In genomic region chr1:130775234-130775633, GRCm38 (mm10) we compare ENCODE assay signal across 23 mouse cellular contexts. TPM values are rescaled to one million over a fixed set of nuclear protein-coding genes. Genes with fewer than 3 reads are reported as not detected.
A peak's percentile ranks its signal among the peaks of the same experiment; 100 is the strongest.
DNase-seq lines count a peak whose midpoint lies in the region; ATAC-seq and TF ChIP-seq lines count a peak whose summit lies in the region.
"Had no signal": no experiment of that assay in that cellular context is flagged by ENCODE, and none has a peak within 500 bp of the region (broad histone marks: within the 10 kb centered on the region; RNA-seq: fewer than 3 reads in every experiment).

No protein-coding gene starts in this region.

- H3K4me3 ChIP-seq in lung, postnatal 0 days (ENCODE audit: low read depth, low read length), result no peak overlapping the region
- H3K4me3 ChIP-seq in midbrain, embryonic 11.5 days (ENCODE audit: low read depth, low read length), result no peak overlapping the region
- H3K4me3 ChIP-seq in midbrain, embryonic 13.5 days (replicated peaks), result no peak overlapping the region
- H3K4me3 ChIP-seq: embryonic facial prominence, embryonic 13.5 days; embryonic facial prominence, embryonic 15.5 days; erythroblast, embryonic 14.5 days; forebrain, embryonic 10.5 days; forebrain, embryonic 12.5 days had no signal

- peak overlapping the region; percentile 63; the same call in 1 of the 2 replicates for H3K27ac ChIP-seq in lung, postnatal 0 days (ENCODE audit: low read length)
- peak overlapping the region; percentile 30; the same call in 1 of the 2 replicates for H3K27ac ChIP-seq in midbrain, embryonic 11.5 days (ENCODE audit: low read depth, low read length)
- H3K27ac ChIP-seq in midbrain, embryonic 13.5 days, result no peak overlapping the region
- H3K27ac ChIP-seq: embryonic facial prominence, embryonic 13.5 days; embryonic facial prominence, embryonic 15.5 days; forebrain, embryonic 10.5 days; forebrain, embryonic 12.5 days had no signal

- no peak for DNase-seq in lung, postnatal 0 days (ENCODE audit: low spot score)
- DNase-seq in lung, postnatal 25 days (ENCODE audit: low spot score), result no peak
- peak; percentile 51 for DNase-seq in midbrain, embryonic 11.5 days (ENCODE audit: low spot score, missing footprints)
- DNase-seq: adrenal gland, adult 2 months; adrenal gland, postnatal 10 days; adrenal gland, postnatal 25 days; cerebellum, adult 11 months; cerebellum, adult 18-20 months; cerebellum, adult 8-10 months; cerebellum, adult 9-11 months; cerebellum, postnatal 14 days; cerebellum, postnatal 36 days; embryo, embryonic 11 days had no signal

- no peak for TF ChIP-seq EP300 in lung, postnatal 0 days (IDR thresholded peaks at IDR 0.05)

- no peaks in the 10 kb centered on the region; the same call in 1 of the 2 replicates for H3K4me1 ChIP-seq in lung, postnatal 0 days (ENCODE audit: insufficient read depth, low read depth, low read length)
- no peaks in the 10 kb centered on the region for H3K4me1 ChIP-seq in midbrain, embryonic 11.5 days (ENCODE audit: control insufficient read depth, insufficient read depth, low read length)
- 0 out of 2 replicates have a peak, but pooled peaks cover 10% of the 10 kb centered on the region for H3K4me1 ChIP-seq in midbrain, embryonic 13.5 days (replicated peaks)
- H3K4me1 ChIP-seq: embryonic facial prominence, embryonic 13.5 days; embryonic facial prominence, embryonic 15.5 days; forebrain, embryonic 10.5 days had no signal

- 62% methylated on average over 2 of the region's 2 CpGs for WGBS in lung, postnatal 0 days
- WGBS in midbrain, embryonic 11.5 days, result 37% methylated on average over 2 of the region's 2 CpGs
- 38% methylated on average over 2 of the region's 2 CpGs for WGBS in midbrain, embryonic 13.5 days

- no peaks in the 10 kb centered on the region for H3K36me3 ChIP-seq in lung, postnatal 0 days (ENCODE audit: insufficient read depth, low read length)
- H3K36me3 ChIP-seq in midbrain, embryonic 11.5 days (ENCODE audit: control insufficient read depth, insufficient read depth, low read length), result no peaks in the 10 kb centered on the region
- H3K36me3 ChIP-seq in midbrain, embryonic 13.5 days, result no peaks in the 10 kb centered on the region
- H3K36me3 ChIP-seq: embryonic facial prominence, embryonic 13.5 days; embryonic facial prominence, embryonic 15.5 days; forebrain, embryonic 10.5 days; forebrain, embryonic 12.5 days had no signal

- no peak overlapping the region for H3K9ac ChIP-seq in lung, postnatal 0 days (replicated peaks; ENCODE audit: low read depth)
- H3K9ac ChIP-seq in midbrain, embryonic 11.5 days (ENCODE audit: low read length), result no peak overlapping the region
- no peak overlapping the region for H3K9ac ChIP-seq in midbrain, embryonic 13.5 days (replicated peaks)
- H3K9ac ChIP-seq: embryonic facial prominence, embryonic 13.5 days; embryonic facial prominence, embryonic 15.5 days; forebrain, embryonic 12.5 days had no signal

- TF ChIP-seq CTCF in lung, postnatal 0 days (IDR thresholded peaks at IDR 0.05), result no peak

- H3K27me3 ChIP-seq in lung, postnatal 0 days (replicated peaks; ENCODE audit: insufficient read depth, low read length), result no peaks in the 10 kb centered on the region
- H3K27me3 ChIP-seq in midbrain, embryonic 11.5 days (ENCODE audit: control insufficient read depth, insufficient read depth, low read length), result no peaks in the 10 kb centered on the region
- no peaks in the 10 kb centered on the region for H3K27me3 ChIP-seq in midbrain, embryonic 13.5 days
- H3K27me3 ChIP-seq: embryonic facial prominence, embryonic 13.5 days; embryonic facial prominence, embryonic 15.5 days; forebrain, embryonic 12.5 days had no signal

- H3K4me2 ChIP-seq in lung, postnatal 0 days (replicated peaks; ENCODE audit: low read depth, low read length), result no peak overlapping the region
- no peak overlapping the region for H3K4me2 ChIP-seq in midbrain, embryonic 11.5 days
- no peak overlapping the region for H3K4me2 ChIP-seq in midbrain, embryonic 13.5 days (replicated peaks)
- H3K4me2 ChIP-seq: embryonic facial prominence, embryonic 13.5 days; embryonic facial prominence, embryonic 15.5 days; forebrain, embryonic 12.5 days had no signal

- H3K9me3 ChIP-seq in lung, postnatal 0 days (ENCODE audit: low read length), result no peaks in the 10 kb centered on the region
- H3K9me3 ChIP-seq in midbrain, embryonic 11.5 days (ENCODE audit: control insufficient read depth, low read length), result no peaks in the 10 kb centered on the region
- H3K9me3 ChIP-seq in midbrain, embryonic 13.5 days, result no peaks in the 10 kb centered on the region
- H3K9me3 ChIP-seq: embryonic facial prominence, embryonic 13.5 days; embryonic facial prominence, embryonic 15.5 days; forebrain, embryonic 10.5 days; forebrain, embryonic 12.5 days had no signal

- ATAC-seq in lung, postnatal 0 days, result no peak
- ATAC-seq in midbrain, embryonic 11.5 days (ENCODE audit: low FRiP score), result peak; percentile 61
- no peak for ATAC-seq in midbrain, embryonic 13.5 days
- ATAC-seq: forebrain, embryonic 14.5 days; forebrain, embryonic 16.5 days had no signal

RNA-seq across cellular contexts. Expression of gene Fcamr, which starts 25.5 kb away (rescaled TPM):
- 0.06 and 0.27 TPM in 2 replicates for polyA plus RNA-seq in lung, postnatal 0 days (2015; fragmentation: Nextera tagmentation; extraction: Ambion mirVana)
- not detected in 2 replicates for polyA plus RNA-seq in midbrain, embryonic 11.5 days (2014; fragmentation: Nextera tagmentation; extraction: Ambion mirVana)
- not detected in 2 replicates for polyA plus RNA-seq in midbrain, embryonic 13.5 days (2015; fragmentation: Nextera tagmentation; extraction: Ambion mirVana)
- polyA plus RNA-seq: adrenal gland, adult 2 months; C2C12; embryonic facial prominence, embryonic 11.5 days; embryonic facial prominence, embryonic 13.5 days; erythroblast, embryonic 14.5 days; forebrain, embryonic 10.5 days; forebrain, embryonic 12.5 days; forebrain, embryonic 14.5 days; forebrain, embryonic 16.5 days had no signal

RNA-seq across cellular contexts. Expression of gene AA986860, which starts 43.5 kb away (rescaled TPM):
- polyA plus RNA-seq in lung, postnatal 0 days (2015; fragmentation: Nextera tagmentation; extraction: Ambion mirVana), result 53.1 and 60.9 TPM in 2 replicates
- 0.29 and 0.37 TPM in 2 replicates for polyA plus RNA-seq in midbrain, embryonic 11.5 days (2014; fragmentation: Nextera tagmentation; extraction: Ambion mirVana)
- 0.43 and 0.71 TPM in 2 replicates for polyA plus RNA-seq in midbrain, embryonic 13.5 days (2015; fragmentation: Nextera tagmentation; extraction: Ambion mirVana)

RNA-seq across cellular contexts. Expression of gene Pfkfb2, which starts 46.2 kb away (rescaled TPM):
- polyA plus RNA-seq in lung, postnatal 0 days (2015; fragmentation: Nextera tagmentation; extraction: Ambion mirVana), result 12.8 and 13.5 TPM in 2 replicates
- polyA plus RNA-seq in midbrain, embryonic 11.5 days (2014; fragmentation: Nextera tagmentation; extraction: Ambion mirVana), result 6.3 and 9.5 TPM in 2 replicates
- polyA plus RNA-seq in midbrain, embryonic 13.5 days (2015; fragmentation: Nextera tagmentation; extraction: Ambion mirVana), result 21.3 and 21.5 TPM in 2 replicates

RNA-seq across cellular contexts. Expression of gene Pigr, which starts 51.2 kb away (rescaled TPM):
- polyA plus RNA-seq in lung, postnatal 0 days (2015; fragmentation: Nextera tagmentation; extraction: Ambion mirVana), result 0.08 and 0.26 TPM in 2 replicates
- not detected in 2 replicates for polyA plus RNA-seq in midbrain, embryonic 11.5 days (2014; fragmentation: Nextera tagmentation; extraction: Ambion mirVana)
- polyA plus RNA-seq in midbrain, embryonic 13.5 days (2015; fragmentation: Nextera tagmentation; extraction: Ambion mirVana), result not detected in 2 replicates
- polyA plus RNA-seq: C2C12; embryonic facial prominence, embryonic 11.5 days; embryonic facial prominence, embryonic 13.5 days; forebrain, embryonic 10.5 days; forebrain, embryonic 12.5 days; forebrain, embryonic 14.5 days; forebrain, embryonic 16.5 days had no signal

RNA-seq across cellular contexts. Expression of gene Yod1, which starts 58.1 kb away (rescaled TPM):
- 15.0 and 17.1 TPM in 2 replicates for polyA plus RNA-seq in lung, postnatal 0 days (2015; fragmentation: Nextera tagmentation; extraction: Ambion mirVana)
- 11.7 and 13.6 TPM in 2 replicates for polyA plus RNA-seq in midbrain, embryonic 11.5 days (2014; fragmentation: Nextera tagmentation; extraction: Ambion mirVana)
- 20.5 and 23.5 TPM in 2 replicates for polyA plus RNA-seq in midbrain, embryonic 13.5 days (2015; fragmentation: Nextera tagmentation; extraction: Ambion mirVana)

Comparison
In these comparisons a context has a peak if more than half of its experiments do, and no peak if none do; other contexts are left out.
1. RNA of gene AA986860, which starts 43.5 kb away (polyA plus RNA-seq): 53.1 to 60.9 TPM in lung, postnatal 0 days; 0.43 to 0.71 TPM in midbrain, embryonic 13.5 days and 0.29 to 0.37 TPM in midbrain, embryonic 11.5 days; every median in the first group is over 10 times any median in the second.